Mouse (Mus musculus) kidney, embryonic 14.5 days (tissue): ENCODE results near the gene Trim28. TPM values are rescaled to one million over a fixed set of nuclear protein-coding genes. Genes with fewer than 3 reads are reported as not detected.

Source experiments
- ATAC-seq: fragments of 200-750 bp; cut with Nextera tagmentation; 2 replicates; pipeline ENCODE4 v1.8.0; 2017; ENCODE audit warnings: moderate number of reproducible peaks, mild to moderate bottlenecking, moderate TSS enrichment, moderate library complexity; ENCODE audit not compliant: low FRiP score, low TSS enrichment
- H3K27ac ChIP-seq: fragments of 300-500 bp; sonication (generic); 2 replicates; pipeline ENCODE4 v1.5.1; 2014; ENCODE audit warnings: low read depth, mild to moderate bottlenecking, low read length, moderate library complexity, mixed read lengths
- H3K27me3 ChIP-seq: fragments of 300-500 bp; sonication (generic); 2 replicates; pipeline ENCODE4 v1.6.1; 2014; ENCODE audit warnings: mild to moderate bottlenecking, low read length; ENCODE audit not compliant: control insufficient read depth, insufficient read depth
- H3K36me3 ChIP-seq: fragments of 300-500 bp; sonication (generic); 2 replicates; pipeline ENCODE4 v1.6.1; 2014; ENCODE audit warnings: low read length, mixed read lengths; ENCODE audit not compliant: control insufficient read depth, insufficient read depth
- H3K4me1 ChIP-seq: fragments of 300-500 bp; sonication (generic); 2 replicates; pipeline ENCODE4 v1.6.1; 2014; ENCODE audit warnings: low read length, mixed read lengths; ENCODE audit not compliant: control insufficient read depth, insufficient read depth
- H3K4me2 ChIP-seq: fragments of 300-500 bp; sonication (generic); replicated peaks from 2 replicates; pipeline ENCODE4 v1.6.1; 2014; ENCODE audit warnings: low read depth, mild to moderate bottlenecking, low read length
- H3K4me3 ChIP-seq: fragments of 300-500 bp; sonication (generic); 2 replicates; pipeline ENCODE4 v1.5.1; 2014; ENCODE audit warnings: mild to moderate bottlenecking, low read length
- H3K9ac ChIP-seq: fragments of 300-500 bp; sonication (generic); 2 replicates; pipeline ENCODE4 v1.6.1; 2014; ENCODE audit warnings: low read depth, mild to moderate bottlenecking, low read length, moderate library complexity
- H3K9me3 ChIP-seq: fragments of 300-500 bp; sonication (generic); 2 replicates; pipeline ENCODE4 v1.6.1; 2016; ENCODE audit warnings: low read length; ENCODE audit not compliant: control insufficient read depth
- WGBS: fragments of 180-500 bp; shearing (Covaris S2); extraction: QIAGEN DNeasy Blood & Tissue Kit; methylation state at CpG from one replicate; pipeline ENCODE4 v1.1.7; 2014; 5-methylcytosine and 5-hydroxymethylcytosine counted together
- polyA plus RNA-seq: library from polyadenylated mRNA; unstranded; fragments of >200 nt; fragmentation: Nextera tagmentation; extraction: Ambion mirVana; gene quantifications from 2 replicates; pipeline ENCODE4 v1.2.1, GENCODE M21; 2014

Gene Trim28
- polyA plus RNA-seq, 1 experiment from 2014 or later = 514 TPM

GRCm38 (mm10) chr7:12970906-12971305 lies 28.0 kb upstream of the Trim28 start:
- Histone ChIP-seq H3K4me2 (no peak overlapping the region), H3K4me1 (peaks cover 7% of the 10 kb centered on the region; the same call in 1 of the 2 replicates), H3K27me3 (no peaks in the 10 kb centered on the region), H3K9me3 (no peaks in the 10 kb centered on the region), H3K36me3 (peaks cover 40% of the 10 kb centered on the region), H3K27ac (no peak overlapping the region), H3K4me3 (no peak overlapping the region), H3K9ac (no peak overlapping the region)
- no peak for ATAC-seq
- 97% methylated on average over 25 of the region's 25 CpGs for WGBS

- Histone ChIP-seq H3K4me2 (peak within 1 kb of the TSS; percentile 81), H3K9ac (peak within 1 kb of the TSS; percentile 68), H3K27me3 (no peaks in the 10 kb centered on the region), H3K4me3 (peak within 1 kb of the TSS; percentile 65), H3K9me3 (no peaks in the 10 kb centered on the region), H3K27ac (peak within 1 kb of the TSS; percentile 80), H3K4me1 (0 out of 2 replicates have a peak, but pooled peaks cover 6% of the 10 kb centered on the region), H3K36me3 (peaks cover 3% of the 10 kb centered on the region; the same call in 1 of the 2 replicates)
- peak; percentile 98 for ATAC-seq
- under 1% methylated on average over 49 of the region's 49 CpGs for WGBS
These were observed 21.1 kb upstream of the Trim28 start, which contains the start of gene Zfp446 for GRCm38 (mm10) chr7:12977682-12978389. Gene Zfp446, plus strand, starts transcription at chr7:12977848.

GRCm38 (mm10) chr7:12978931-12979722 lies 19.8 kb upstream of the Trim28 start:
- no peak overlapping the region; the same call in 1 of the 2 replicates for H3K27ac ChIP-seq
- peak overlapping the region; percentile 65 for H3K4me3 ChIP-seq
- H3K9ac ChIP-seq = peak overlapping the region; percentile 68; the same call in 1 of the 2 replicates
- H3K9me3 ChIP-seq = no peaks in the 10 kb centered on the region
- H3K4me2 ChIP-seq = peak overlapping the region; percentile 81
- no peak for ATAC-seq
- H3K4me1 ChIP-seq = 0 out of 2 replicates have a peak, but pooled peaks cover 6% of the 10 kb centered on the region
- H3K27me3 ChIP-seq = no peaks in the 10 kb centered on the region
- WGBS = 76% methylated on average over 18 of the region's 18 CpGs
- H3K36me3 ChIP-seq = no peaks in the 10 kb centered on the region; the same call in 1 of the 2 replicates

- H3K36me3 ChIP-seq = no peaks in the 10 kb centered on the region; the same call in 1 of the 2 replicates
- no peak overlapping the region for H3K4me2 ChIP-seq
- no peak overlapping the region for H3K27ac ChIP-seq
- 0 out of 2 replicates have a peak, but pooled peaks cover 6% of the 10 kb centered on the region for H3K4me1 ChIP-seq
- no peak overlapping the region for H3K4me3 ChIP-seq
- no peak overlapping the region for H3K9ac ChIP-seq
- H3K9me3 ChIP-seq = no peaks in the 10 kb centered on the region
- 45% methylated on average over 6 of the region's 6 CpGs for WGBS
- no peaks in the 10 kb centered on the region for H3K27me3 ChIP-seq
- ATAC-seq = no peak
These were observed 19.1 kb upstream of the Trim28 start for GRCm38 (mm10) chr7:12979776-12980175.

- Histone ChIP-seq H3K36me3 (no peaks in the 10 kb centered on the region; the same call in 1 of the 2 replicates), H3K27ac (no peak overlapping the region), H3K4me3 (no peak overlapping the region), H3K4me2 (no peak overlapping the region), H3K9ac (no peak overlapping the region), H3K27me3 (no peaks in the 10 kb centered on the region), H3K9me3 (no peaks in the 10 kb centered on the region), H3K4me1 (0 out of 2 replicates have a peak, but pooled peaks cover 6% of the 10 kb centered on the region)
- 86% methylated on average over 7 of the region's 7 CpGs for WGBS
- ATAC-seq = no peak
These were observed 18.6 kb upstream of the Trim28 start for GRCm38 (mm10) chr7:12980291-12980690.

GRCm38 (mm10) chr7:12985724-12986123 lies 13.2 kb upstream of the Trim28 start:
- Histone ChIP-seq H3K4me3 (no peak overlapping the region), H3K27ac (no peak overlapping the region), H3K27me3 (no peaks in the 10 kb centered on the region), H3K4me1 (no peaks in the 10 kb centered on the region), H3K4me2 (no peak overlapping the region), H3K9ac (no peak overlapping the region), H3K9me3 (no peaks in the 10 kb centered on the region), H3K36me3 (no peaks in the 10 kb centered on the region; the same call in 1 of the 2 replicates)
- no peak for ATAC-seq
- WGBS = 89% methylated on average over 1 of the region's 1 CpGs

GRCm38 (mm10) chr7:12986906-12987305 lies 12.0 kb upstream of the Trim28 start:
- Histone ChIP-seq H3K4me3 (no peak overlapping the region), H3K27me3 (no peaks in the 10 kb centered on the region), H3K4me1 (no peaks in the 10 kb centered on the region), H3K9me3 (no peaks in the 10 kb centered on the region), H3K27ac (no peak overlapping the region), H3K4me2 (no peak overlapping the region), H3K36me3 (no peaks in the 10 kb centered on the region; the same call in 1 of the 2 replicates), H3K9ac (no peak overlapping the region)
- ATAC-seq = no peak
- WGBS = 94% methylated on average over 8 of the region's 8 CpGs

GRCm38 (mm10) chr7:12987409-12988189 lies 11.3 kb upstream of the Trim28 start:
- H3K4me3 ChIP-seq = no peak overlapping the region
- no peaks in the 10 kb centered on the region for H3K4me1 ChIP-seq
- H3K27ac ChIP-seq = no peak overlapping the region
- no peak overlapping the region for H3K4me2 ChIP-seq
- no peaks in the 10 kb centered on the region for H3K36me3 ChIP-seq
- no peaks in the 10 kb centered on the region for H3K27me3 ChIP-seq
- WGBS = 84% methylated on average over 8 of the region's 8 CpGs
- H3K9me3 ChIP-seq = no peaks in the 10 kb centered on the region
- no peak overlapping the region for H3K9ac ChIP-seq
- ATAC-seq = no peak
